Mouse (Mus musculus) embryo, embryonic 10.5 days (tissue): Measurements from ENCODE around the gene Gm42688.

Experiments
- DNase-seq: peaks from one replicate; pipeline ENCODE4 v3.0.0-alpha.2; 2015; ENCODE audit warnings: low spot score

Gm42688 gene

GRCm38 (mm10) chr6:83140044-83140443 lies 38.6 kb downstream of the Gm42688 start:
- DNase-seq: no peak

GRCm38 (mm10) chr6:83141636-83142035 lies 40.2 kb downstream of the Gm42688 start:
- DNase-seq: no peak

DNA sequence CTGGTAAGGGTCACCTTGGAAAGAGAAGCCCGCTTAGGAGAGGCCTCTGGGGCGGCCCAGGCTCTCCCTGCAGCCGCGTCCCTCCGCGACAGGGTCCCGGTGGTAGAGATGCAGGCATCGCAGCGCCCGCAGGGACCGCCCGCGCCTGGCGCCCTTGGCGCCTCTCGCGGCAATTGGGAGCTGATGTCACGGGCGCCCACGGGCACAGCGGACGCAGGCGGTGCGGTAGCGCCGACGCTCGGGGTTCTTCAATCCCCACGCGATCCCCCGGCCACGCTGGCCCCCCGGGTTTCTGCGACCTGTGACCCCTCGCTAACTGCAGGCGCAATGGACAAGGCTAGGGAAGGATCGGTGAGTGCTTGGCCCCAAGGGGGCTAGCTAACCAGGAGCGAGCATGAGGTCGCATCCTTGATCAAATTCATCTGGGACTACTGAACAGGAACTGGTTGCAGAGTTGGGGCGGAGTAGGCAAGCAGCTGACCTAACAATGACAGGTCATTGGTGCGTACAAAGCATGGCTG lies 40.9 kb downstream of the Gm42688 start:
- peak; percentile 54 for DNase-seq

DNA sequence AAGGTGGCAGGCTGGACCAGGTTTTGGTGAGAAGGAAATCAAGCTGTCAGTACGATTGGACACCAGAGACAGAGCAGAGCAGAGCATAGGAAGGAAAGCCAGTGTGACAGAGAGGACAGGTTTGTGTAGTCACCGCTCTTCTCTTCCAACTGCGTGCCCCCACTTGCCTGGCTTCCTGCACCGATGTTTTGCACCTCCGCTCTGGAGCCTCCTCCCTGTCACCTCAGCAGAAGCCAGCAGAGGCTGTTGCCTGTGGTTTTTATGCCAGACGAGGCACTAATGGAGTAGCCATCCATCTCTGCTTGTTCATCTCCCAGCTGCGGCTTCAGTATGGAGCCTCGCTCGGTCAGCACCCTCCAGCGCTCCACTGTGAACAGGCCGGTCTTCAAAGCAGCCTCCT lies 41.5 kb downstream of the Gm42688 start:
- DNase-seq: no peak

DNA sequence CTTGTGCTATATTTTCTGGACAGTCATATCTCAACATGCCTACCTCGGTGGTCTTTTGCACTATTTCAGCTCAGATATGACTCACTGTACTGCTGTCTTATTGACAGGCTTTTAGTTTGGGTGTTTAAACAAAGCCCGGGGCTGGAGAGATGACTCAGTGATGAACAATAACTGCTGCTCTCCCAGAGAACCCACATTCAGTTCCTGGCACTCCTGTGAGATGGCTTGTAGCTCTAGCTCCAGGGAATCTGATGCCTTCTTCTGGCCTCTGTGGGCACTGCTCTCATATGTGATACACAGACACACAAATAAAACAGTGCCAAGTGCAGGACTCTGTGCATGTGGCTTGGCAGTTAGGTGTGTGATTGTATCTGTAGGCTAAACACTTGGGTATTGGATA lies 43.8 kb downstream of the Gm42688 start:
- DNase-seq: no peak

- DNase-seq: no peak
Measured at GRCm38 (mm10) chr6:83145805-83146204, 44.4 kb downstream of the Gm42688 start.

- no peak for DNase-seq
Measured at GRCm38 (mm10) chr6:83147280-83147679, 45.9 kb downstream of the Gm42688 start.

DNA sequence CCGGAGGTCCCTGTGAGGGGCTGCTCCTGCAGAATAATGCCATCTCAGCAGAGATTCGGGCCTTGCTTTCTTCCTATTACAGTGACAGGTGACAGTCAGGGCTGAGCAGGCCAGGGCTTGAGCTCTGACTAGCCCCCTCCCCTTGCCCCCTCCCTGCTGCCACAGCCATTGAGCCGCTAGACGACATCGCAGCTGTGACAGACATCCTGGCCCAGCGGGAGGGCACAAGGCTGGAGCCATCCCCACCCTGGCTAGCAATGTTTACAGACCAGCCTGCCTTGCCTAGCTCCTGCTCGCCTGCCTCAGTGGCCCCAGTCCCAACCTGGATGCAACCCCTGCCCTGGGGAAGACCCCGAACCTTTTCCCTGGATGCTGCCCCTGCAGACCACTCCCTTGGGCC lies 50.3 kb downstream of the Gm42688 start:
- DNase-seq: no peak

DNA sequence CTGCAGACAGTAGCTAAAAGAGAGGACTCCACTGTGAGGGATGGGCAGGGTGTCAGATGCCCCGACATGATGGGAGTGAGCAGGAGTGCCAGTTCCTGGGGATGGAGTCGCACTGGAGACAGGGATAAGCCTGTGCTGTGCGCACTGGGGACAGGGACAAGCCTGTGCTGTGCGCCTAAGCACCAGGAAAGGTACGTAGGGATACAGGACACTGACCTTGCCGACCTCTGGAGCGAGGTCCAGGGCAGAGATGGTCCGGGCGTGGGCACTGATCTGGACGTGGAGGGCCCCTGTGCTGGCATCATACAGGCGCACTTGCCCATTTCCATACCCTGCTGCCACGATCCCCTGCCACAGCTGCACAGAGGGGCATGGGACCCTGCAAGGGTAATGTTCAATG lies 51.6 kb downstream of the Gm42688 start:
- DNase-seq: no peak

DNA sequence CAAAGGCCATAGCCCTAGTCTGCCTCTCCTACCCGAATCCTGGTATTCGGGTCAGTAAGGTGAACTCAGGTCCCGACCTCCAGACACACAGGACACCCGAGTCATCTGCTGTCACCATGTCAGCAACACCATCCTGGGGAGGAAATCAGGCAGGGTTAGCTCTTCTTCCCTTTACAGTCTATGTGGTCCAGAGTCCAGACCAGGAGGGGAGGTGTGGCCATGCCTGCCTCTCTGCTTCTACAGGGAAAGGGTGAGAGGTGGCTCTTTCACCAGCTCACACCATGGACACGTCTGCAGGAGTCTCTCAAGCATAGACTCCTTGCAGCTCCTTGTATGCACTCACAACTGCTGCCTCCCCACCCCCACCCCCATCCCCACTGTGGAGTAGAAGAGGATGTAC lies 52.1 kb downstream of the Gm42688 start:
- DNase-seq: no peak

GRCm38 (mm10) chr6:83155552-83156238 lies 54.3 kb downstream of the Gm42688 start:
- no peak for DNase-seq

DNA sequence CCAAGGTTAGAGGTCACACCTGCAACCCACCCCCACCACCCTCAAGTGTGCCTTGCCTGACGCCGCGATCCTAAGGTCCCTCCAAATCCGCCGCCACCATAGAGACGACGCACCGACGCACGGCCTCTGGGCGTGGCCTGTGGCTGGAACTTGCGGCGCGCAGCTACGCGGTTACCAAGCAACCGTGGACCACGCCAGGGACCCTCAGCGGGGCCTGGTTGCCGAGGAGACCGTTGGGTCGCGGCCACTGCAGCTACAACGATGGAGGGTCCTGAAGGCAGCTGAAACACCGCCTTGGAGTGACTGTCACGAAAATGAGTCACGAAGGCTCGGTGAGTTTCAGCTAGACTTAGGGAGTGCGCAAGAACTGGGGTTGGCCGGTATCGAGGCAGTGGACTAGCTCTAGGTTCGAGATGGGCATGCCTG lies 54.9 kb downstream of the Gm42688 start, which contains the start of the genes Wdr54 and 1700003E16Rik:
Gene Wdr54, minus strand, starts transcription at position 139 of the 426 bp plus-strand sequence.
Gene 1700003E16Rik, plus strand, starts transcription at position 146 of the 426 bp plus-strand sequence.
- DNase-seq: peak; percentile 96

- DNase-seq: peak; percentile 88
Measured at GRCm38 (mm10) chr6:83159456-83159855, 58.0 kb downstream of the Gm42688 start.
